Mouse (Mus musculus): Measurements from ENCODE around the gene Tbc1d22b. TPM values are rescaled to one million over a fixed set of nuclear protein-coding genes. Genes with fewer than 3 reads are reported as not detected.
"Not testable (repeated sequence)": the region's sequence is repeated elsewhere in the genome, so short reads cannot be mapped to it uniquely, and the experiment has no call there.

Tbc1d22b gene
- polyA plus RNA-seq, 1 experiment: 15.5 TPM

DNA sequence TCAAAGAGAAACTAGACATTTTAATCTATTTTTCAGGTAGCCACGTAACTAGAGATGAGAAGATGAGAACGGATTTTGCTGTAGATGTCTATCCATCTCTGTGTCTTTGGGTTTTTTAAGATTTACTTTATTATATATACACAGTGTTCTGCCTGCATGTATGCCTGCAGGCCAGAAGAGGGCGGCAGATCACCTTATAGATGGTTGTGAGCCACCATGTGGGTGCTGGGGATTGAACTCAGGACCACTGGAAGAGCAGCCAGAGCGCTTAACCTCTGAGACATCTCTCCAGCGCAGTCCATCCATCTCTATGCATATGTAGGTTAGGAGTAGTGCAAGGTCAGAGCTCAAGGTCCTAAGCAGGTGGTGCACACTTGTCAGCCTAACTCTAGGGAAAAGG, 45.9 kb upstream of the Tbc1d22b start:
- TF ChIP-seq CTCF (IDR thresholded peaks at IDR 0.05; ENCODE audit: extremely low read depth, insufficient read depth, insufficient read length, insufficient replicate concordance) (no peak), POLR2A (IDR thresholded peaks at IDR 0.05; ENCODE audit: low read depth, low read length) (no peak)
- Histone ChIP-seq H3K36me3 (ENCODE audit: control insufficient read depth, insufficient read depth, low read length) (no peaks in the 10 kb centered on the region), H3K4me1 (ENCODE audit: control insufficient read depth, insufficient read depth, insufficient read length) (peaks cover 12% of the 10 kb centered on the region; the same call in 1 of the 2 replicates), H3K4me3 (ENCODE audit: extremely low read depth, insufficient read depth, insufficient read length) (no peak overlapping the region), H3K27me3 (ENCODE audit: control insufficient read depth, insufficient read depth, low read length) (no peaks in the 10 kb centered on the region), H3K27ac (ENCODE audit: insufficient read depth, low read length) (no peak overlapping the region)
- WGBS: 91% methylated on average over 5 of the region's 5 CpGs
- DNase-seq (ENCODE audit: low read depth in 1 of 2, low spot score in 2 of 2): no peak

DNA sequence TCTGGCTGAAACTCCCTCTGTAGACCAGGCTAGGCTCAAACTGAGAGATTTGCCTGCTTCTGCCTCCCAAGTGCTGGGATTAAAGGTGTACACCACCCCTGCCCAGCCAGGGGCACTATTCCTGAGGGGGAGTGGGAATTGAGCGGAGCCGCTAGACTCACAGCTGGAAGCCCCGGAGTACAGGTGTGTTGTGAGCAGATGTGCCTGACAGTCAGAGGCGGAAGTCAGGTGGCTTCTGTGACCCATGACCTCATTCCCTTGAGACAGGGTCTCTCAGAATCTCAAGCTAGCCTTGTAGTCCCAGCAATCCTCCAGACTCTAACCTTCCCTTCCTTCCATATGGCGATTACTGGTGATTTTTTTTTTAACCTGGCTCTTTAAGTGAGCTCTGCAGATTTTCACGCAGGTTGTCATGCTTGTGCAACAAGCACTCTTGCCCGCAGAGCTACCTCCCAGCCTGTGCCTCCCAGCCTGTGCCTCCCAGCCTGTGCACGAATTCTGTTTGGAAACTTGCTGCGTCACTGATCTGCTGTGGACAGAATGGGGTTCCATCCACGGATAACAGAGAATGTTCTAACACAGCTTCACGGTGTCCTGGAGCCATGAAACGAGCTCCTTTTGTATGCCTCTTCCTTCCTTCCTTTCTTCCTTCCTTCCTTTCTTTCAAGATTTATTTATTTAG, 40.5 kb upstream of the Tbc1d22b start:
- no peaks in the 10 kb centered on the region for H3K27me3 ChIP-seq (ENCODE audit: control insufficient read depth, insufficient read depth, low read length)
- WGBS: 42% methylated on average over 12 of the region's 12 CpGs
- peaks cover 13% of the 10 kb centered on the region; the same call in 1 of the 2 replicates for H3K4me1 ChIP-seq (ENCODE audit: control insufficient read depth, insufficient read depth, insufficient read length)
- H3K36me3 ChIP-seq (ENCODE audit: control insufficient read depth, insufficient read depth, low read length): no peaks in the 10 kb centered on the region
- no peak overlapping the region for H3K4me3 ChIP-seq (ENCODE audit: extremely low read depth, insufficient read depth, insufficient read length)
- peak in 1 of 2 experiments; percentile 26 for DNase-seq (ENCODE audit: low read depth in 1 of 2, low spot score in 2 of 2)
- TF ChIP-seq POLR2A (IDR thresholded peaks at IDR 0.05; ENCODE audit: low read depth, low read length) (no peak), CTCF (IDR thresholded peaks at IDR 0.05; ENCODE audit: extremely low read depth, insufficient read depth, insufficient read length, insufficient replicate concordance) (no peak)
- H3K27ac ChIP-seq (ENCODE audit: insufficient read depth, low read length): no peak overlapping the region

DNA sequence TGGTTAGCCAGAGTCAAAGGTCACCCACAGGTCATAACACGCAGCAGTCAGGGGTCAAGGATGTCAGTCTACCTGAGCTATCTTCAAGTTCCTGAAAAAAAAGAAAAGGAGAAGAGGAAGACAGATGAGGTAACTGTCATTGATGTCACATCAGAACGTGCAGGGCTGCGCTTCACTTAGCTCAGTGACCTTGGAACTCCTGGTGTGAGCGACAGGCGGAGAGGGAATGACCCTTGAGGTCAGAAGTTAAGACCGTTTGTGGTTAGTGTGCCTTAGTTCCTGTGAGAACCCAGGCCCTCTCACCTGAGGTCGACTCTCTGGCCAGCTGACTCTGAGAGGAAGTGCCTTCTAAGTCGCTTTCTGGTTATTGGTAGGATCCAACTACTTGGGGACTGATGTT, 38.9 kb upstream of the Tbc1d22b start:
- WGBS: 19% methylated on average over 8 of the region's 8 CpGs
- TF ChIP-seq POLR2A (IDR thresholded peaks at IDR 0.05; ENCODE audit: low read depth, low read length) (no peak), CTCF (IDR thresholded peaks at IDR 0.05; ENCODE audit: extremely low read depth, insufficient read depth, insufficient read length, insufficient replicate concordance) (no peak)
- peaks cover 13% of the 10 kb centered on the region; the same call in 1 of the 2 replicates for H3K4me1 ChIP-seq (ENCODE audit: control insufficient read depth, insufficient read depth, insufficient read length)
- no peak for DNase-seq (ENCODE audit: low read depth in 1 of 2, low spot score in 2 of 2)
- H3K27ac ChIP-seq (ENCODE audit: insufficient read depth, low read length): no peak overlapping the region
- H3K36me3 ChIP-seq (ENCODE audit: control insufficient read depth, insufficient read depth, low read length): no peaks in the 10 kb centered on the region
- no peaks in the 10 kb centered on the region for H3K27me3 ChIP-seq (ENCODE audit: control insufficient read depth, insufficient read depth, low read length)
- no peak overlapping the region for H3K4me3 ChIP-seq (ENCODE audit: extremely low read depth, insufficient read depth, insufficient read length)

DNA sequence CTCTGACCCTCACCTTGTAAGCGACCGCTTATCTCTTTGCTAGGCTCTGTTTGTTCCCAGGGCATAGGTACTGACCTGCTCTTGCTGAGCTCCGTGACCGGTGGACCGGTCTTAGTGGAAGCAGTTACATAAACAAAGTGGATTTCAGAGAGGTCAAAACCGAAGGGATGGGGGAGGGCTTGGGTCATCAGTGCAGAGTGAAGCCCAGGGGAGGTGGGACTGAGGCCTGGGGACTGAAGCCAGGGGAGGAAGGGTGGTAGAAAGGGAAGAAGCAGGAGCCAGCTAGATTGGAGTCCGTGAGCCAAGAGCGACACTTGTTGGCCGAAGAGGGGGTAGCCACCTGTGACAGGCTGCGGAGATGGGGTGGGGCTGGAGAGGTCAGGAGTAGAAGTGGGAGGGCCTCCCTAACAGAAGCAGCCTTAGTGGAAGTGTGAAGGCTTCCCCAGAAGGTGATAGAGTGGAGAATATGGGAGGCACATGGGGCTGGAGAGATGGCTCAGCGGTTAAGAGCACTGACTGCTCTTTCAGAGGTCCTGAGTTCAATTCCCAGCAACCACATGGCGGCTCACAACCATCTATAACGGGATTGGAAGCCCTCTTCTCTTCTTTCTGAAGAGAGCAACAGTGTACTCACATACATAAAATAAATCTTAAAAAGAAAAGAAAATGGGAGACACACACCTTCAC, 36.4 kb upstream of the Tbc1d22b start:
- WGBS: 47% methylated on average over 13 of the region's 13 CpGs
- no peaks in the 10 kb centered on the region for H3K36me3 ChIP-seq (ENCODE audit: control insufficient read depth, insufficient read depth, low read length)
- peak in 1 of 2 experiments; percentile 75 for DNase-seq (ENCODE audit: low read depth in 1 of 2, low spot score in 2 of 2)
- H3K27ac ChIP-seq (ENCODE audit: insufficient read depth, low read length): no peak overlapping the region
- TF ChIP-seq POLR2A (IDR thresholded peaks at IDR 0.05; ENCODE audit: low read depth, low read length) (no peak), CTCF (IDR thresholded peaks at IDR 0.05; ENCODE audit: extremely low read depth, insufficient read depth, insufficient read length, insufficient replicate concordance) (peak; percentile 92; the same call in 1 of the 2 replicates)
- H3K4me1 ChIP-seq (ENCODE audit: control insufficient read depth, insufficient read depth, insufficient read length): peaks cover 13% of the 10 kb centered on the region; the same call in 1 of the 2 replicates
- no peaks in the 10 kb centered on the region for H3K27me3 ChIP-seq (ENCODE audit: control insufficient read depth, insufficient read depth, low read length)
- no peak overlapping the region for H3K4me3 ChIP-seq (ENCODE audit: extremely low read depth, insufficient read depth, insufficient read length)

DNA sequence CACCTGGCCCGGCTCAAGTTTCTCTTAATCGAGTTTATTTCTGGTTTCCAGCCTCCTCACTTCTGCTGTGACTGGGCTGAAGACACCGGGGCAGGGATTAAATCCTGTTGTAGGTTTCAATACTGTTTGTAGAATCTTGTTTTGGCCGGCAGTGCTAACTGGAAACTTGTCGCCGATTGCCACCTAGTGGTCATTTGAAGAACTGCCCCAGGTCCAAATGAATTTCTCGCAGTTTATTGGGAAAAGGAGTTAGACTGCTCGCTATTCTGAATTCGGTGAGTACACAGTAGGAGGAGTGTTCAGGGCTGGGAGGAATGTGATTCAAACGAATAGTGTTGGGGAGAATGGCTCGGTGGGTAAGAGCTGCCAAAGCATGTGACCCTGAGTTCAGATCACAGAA, 35.1 kb upstream of the Tbc1d22b start:
- Histone ChIP-seq H3K4me3 (ENCODE audit: extremely low read depth, insufficient read depth, insufficient read length) (no peak overlapping the region), H3K4me1 (ENCODE audit: control insufficient read depth, insufficient read depth, insufficient read length) (peaks cover 7% of the 10 kb centered on the region; the same call in 1 of the 2 replicates), H3K36me3 (ENCODE audit: control insufficient read depth, insufficient read depth, low read length) (no peaks in the 10 kb centered on the region), H3K27ac (ENCODE audit: insufficient read depth, low read length) (no peak overlapping the region), H3K27me3 (ENCODE audit: control insufficient read depth, insufficient read depth, low read length) (no peaks in the 10 kb centered on the region)
- DNase-seq (ENCODE audit: low read depth in 1 of 2, low spot score in 2 of 2): peak in 1 of 2 experiments; percentile 68
- peak; percentile 78; the same call in 1 of the 2 replicates for TF ChIP-seq CTCF (IDR thresholded peaks at IDR 0.05; ENCODE audit: extremely low read depth, insufficient read depth, insufficient read length, insufficient replicate concordance)
- TF ChIP-seq POLR2A (IDR thresholded peaks at IDR 0.05; ENCODE audit: low read depth, low read length): no peak
- 2% methylated on average over 11 of the region's 11 CpGs for WGBS

DNA sequence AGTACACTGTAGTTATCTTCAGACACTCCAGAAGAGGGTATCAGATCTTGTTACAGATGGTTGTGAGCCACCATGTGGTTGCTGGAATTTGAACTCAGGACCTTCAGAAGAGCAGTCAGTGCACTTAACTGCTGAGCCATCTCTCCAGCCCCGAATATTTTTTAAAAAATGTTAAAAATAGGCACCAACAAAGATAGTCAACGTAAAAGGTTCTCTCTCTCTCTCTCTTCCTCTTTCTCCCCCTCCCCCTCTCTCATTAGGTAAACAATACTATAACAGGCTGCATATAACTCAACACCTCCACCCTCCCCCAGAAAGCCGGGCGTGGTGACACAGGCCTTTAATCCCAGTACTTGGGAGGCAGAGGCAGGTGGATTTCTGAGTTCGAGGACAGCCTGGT, 30.9 kb upstream of the Tbc1d22b start:
- not testable (repeated sequence) for H3K36me3 ChIP-seq (ENCODE audit: control insufficient read depth, insufficient read depth, low read length); H3K4me3 ChIP-seq (ENCODE audit: extremely low read depth, insufficient read depth, insufficient read length); DNase-seq (ENCODE audit: low read depth in 1 of 2, low spot score in 2 of 2); H3K27me3 ChIP-seq (ENCODE audit: control insufficient read depth, insufficient read depth, low read length); H3K27ac ChIP-seq (ENCODE audit: insufficient read depth, low read length); H3K4me1 ChIP-seq (ENCODE audit: control insufficient read depth, insufficient read depth, insufficient read length)
- WGBS: 59% methylated on average over 5 of the region's 5 CpGs

DNA sequence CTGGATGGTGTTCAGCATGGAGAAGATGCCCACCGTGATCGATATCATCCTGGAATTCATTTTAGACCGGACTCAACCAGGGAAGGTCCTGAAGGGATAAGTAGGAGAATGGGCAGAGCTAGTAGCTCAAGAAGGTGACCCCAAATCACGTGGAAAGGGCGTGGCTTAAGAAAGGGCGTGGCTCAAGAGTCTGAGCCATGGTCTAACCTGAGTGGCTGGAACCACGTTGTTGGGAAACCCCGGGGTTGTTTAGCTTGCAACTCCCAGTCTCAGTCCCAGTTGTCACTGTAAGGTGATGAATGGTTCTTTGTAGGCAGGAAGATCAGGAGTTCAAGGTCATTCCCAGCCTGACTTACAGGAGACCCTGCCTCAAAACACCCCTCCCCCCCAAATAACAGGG, 29.9 kb upstream of the Tbc1d22b start:
- 83% methylated on average over 8 of the region's 8 CpGs for WGBS
- DNase-seq (ENCODE audit: low read depth in 1 of 2, low spot score in 2 of 2): no peak
- Histone ChIP-seq H3K27me3 (ENCODE audit: control insufficient read depth, insufficient read depth, low read length) (no peaks in the 10 kb centered on the region), H3K27ac (ENCODE audit: insufficient read depth, low read length) (no peak overlapping the region), H3K36me3 (ENCODE audit: control insufficient read depth, insufficient read depth, low read length) (no peaks in the 10 kb centered on the region), H3K4me3 (ENCODE audit: extremely low read depth, insufficient read depth, insufficient read length) (no peak overlapping the region), H3K4me1 (ENCODE audit: control insufficient read depth, insufficient read depth, insufficient read length) (no peaks in the 10 kb centered on the region)
- TF ChIP-seq CTCF (IDR thresholded peaks at IDR 0.05; ENCODE audit: extremely low read depth, insufficient read depth, insufficient read length, insufficient replicate concordance) (no peak), POLR2A (IDR thresholded peaks at IDR 0.05; ENCODE audit: low read depth, low read length) (no peak)
